Mouse (Mus musculus) kidney, adult 9 months (tissue): Measurements from ENCODE around the gene Naa38.
"Not testable (repeated sequence)": the region's sequence is repeated elsewhere in the genome, so short reads cannot be mapped to it uniquely, and the experiment has no call there.

Experiments
- DNase-seq: peaks from one replicate; pipeline ENCODE4 v3.0.0; 2022

The Naa38 gene

DNA sequence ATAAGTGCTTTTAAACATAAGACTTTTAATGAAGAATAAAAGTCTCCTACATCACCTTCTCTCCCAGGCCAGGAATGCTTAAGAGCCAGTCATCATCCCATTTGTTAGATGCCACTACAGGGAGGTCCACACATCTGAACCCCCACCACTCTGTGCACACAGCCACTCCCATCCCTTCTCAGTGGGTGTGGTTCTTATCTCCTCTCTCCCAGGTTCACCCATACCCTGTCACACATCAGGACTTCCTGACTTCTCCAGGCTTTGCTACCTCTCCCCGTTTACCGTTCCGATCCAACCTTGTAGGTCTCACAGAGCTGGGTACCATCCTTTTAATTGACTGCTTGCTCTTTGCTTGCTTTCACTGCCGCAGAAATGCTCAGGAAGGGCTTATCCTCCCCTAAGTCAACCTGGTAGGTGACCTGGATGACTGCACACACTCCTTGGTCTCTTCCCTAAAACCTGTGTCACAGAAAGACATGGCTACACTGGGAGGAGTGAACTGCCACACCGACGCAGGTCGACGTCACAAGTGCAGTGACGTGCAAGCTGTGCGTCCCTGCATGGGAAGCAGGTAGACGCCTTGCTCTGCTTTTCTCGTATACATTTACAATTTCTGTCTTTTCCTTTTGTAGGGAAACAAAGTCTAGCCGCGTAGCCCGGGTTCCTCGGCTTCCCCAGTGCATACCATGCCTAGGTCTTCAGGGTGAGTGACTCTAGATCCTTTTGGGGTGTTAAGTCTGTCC lies 21.9 kb upstream of the Naa38 start:
- DNase-seq: no peak

- DNase-seq: no peak
Measured at GRCm38 (mm10) chr11:69375646-69376045, 19.6 kb upstream of the Naa38 start.

- DNase-seq: peak; percentile 90
Measured at GRCm38 (mm10) chr11:69377766-69378165, 17.5 kb upstream of the Naa38 start.

DNA sequence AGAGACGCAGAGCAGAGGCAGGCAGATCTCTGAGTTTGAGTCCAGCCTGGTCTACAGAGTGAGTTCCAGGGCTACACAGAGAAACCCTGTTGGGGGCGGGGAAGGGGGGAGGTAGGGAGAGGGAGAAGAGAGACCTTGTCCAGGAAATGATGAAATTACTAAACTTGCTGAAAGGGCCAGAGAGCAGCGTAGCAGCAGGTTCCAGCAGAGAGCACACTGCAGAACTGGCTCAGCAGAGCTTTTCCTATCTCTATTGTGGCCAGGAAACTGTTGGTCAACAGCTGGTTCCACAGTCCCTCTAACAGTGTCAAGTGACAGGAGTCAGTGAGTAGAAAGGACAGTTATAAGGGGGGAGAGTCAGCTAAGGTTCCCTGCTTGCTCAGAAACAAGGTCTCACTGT lies 15.7 kb upstream of the Naa38 start:
- DNase-seq: no peak

DNA sequence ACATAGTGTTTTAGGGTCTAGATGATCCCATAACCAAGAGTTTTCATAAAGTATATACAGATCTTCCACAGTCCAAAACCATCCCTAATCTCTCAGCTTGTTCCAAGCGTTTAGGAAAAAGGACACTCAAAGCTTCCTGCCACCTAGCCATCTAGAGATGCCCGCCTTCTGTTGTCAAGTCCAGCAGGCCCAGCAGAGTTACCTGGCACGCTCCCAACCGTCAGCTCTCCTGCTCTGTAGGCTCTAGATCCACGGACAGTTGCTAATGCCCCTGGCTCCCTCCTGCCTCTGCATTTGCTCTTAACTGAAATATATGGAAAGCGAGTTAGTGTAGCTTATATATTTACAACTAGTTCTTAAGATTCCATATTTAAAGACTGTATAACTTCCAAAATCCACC lies 13.9 kb upstream of the Naa38 start:
- no peak for DNase-seq

- DNase-seq: no peak
Measured at GRCm38 (mm10) chr11:69382478-69383105, 12.7 kb upstream of the Naa38 start.

DNA sequence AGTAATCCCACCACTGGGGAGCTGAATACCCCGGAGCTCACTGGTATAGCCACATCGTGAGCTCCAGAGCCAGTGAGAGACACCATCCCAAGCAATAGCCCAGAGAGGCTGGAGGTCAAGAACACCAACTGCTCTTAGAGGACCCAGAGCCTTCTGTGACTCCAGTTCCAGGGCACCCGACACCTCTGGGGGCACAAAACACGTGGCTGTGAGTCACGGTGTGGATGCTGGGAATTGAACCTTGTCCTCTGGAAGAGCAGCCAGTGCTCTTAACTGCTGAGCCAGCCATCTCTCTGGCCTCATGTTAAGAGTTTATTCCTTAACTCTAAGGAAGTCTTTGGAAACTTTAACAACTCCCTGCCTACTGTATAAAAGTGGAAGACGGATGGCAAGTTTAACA lies 10.3 kb upstream of the Naa38 start:
- DNase-seq: peak; percentile 94

GRCm38 (mm10) chr11:69386758-69387157 lies 8.5 kb upstream of the Naa38 start:
- no peak for DNase-seq

DNA sequence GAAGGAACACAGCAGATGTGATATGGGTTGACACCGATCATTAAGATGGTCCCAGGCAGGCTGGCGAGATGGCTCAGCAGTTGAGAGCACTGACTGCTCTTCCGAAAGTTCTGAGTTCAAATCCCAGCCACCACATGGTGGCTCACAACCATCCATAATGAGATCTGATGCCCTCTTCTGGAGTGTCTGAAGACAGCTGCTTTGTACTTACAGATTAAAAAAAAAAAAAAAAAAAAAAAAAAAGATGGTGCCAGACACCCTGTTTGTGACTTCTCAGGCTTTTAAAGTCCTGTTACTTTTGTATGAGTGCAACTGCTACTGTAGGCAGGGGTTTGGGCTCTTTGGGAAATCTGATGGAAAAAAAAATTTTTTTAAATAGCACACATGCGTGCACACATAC lies 6.6 kb upstream of the Naa38 start:
- DNase-seq: no peak

DNA sequence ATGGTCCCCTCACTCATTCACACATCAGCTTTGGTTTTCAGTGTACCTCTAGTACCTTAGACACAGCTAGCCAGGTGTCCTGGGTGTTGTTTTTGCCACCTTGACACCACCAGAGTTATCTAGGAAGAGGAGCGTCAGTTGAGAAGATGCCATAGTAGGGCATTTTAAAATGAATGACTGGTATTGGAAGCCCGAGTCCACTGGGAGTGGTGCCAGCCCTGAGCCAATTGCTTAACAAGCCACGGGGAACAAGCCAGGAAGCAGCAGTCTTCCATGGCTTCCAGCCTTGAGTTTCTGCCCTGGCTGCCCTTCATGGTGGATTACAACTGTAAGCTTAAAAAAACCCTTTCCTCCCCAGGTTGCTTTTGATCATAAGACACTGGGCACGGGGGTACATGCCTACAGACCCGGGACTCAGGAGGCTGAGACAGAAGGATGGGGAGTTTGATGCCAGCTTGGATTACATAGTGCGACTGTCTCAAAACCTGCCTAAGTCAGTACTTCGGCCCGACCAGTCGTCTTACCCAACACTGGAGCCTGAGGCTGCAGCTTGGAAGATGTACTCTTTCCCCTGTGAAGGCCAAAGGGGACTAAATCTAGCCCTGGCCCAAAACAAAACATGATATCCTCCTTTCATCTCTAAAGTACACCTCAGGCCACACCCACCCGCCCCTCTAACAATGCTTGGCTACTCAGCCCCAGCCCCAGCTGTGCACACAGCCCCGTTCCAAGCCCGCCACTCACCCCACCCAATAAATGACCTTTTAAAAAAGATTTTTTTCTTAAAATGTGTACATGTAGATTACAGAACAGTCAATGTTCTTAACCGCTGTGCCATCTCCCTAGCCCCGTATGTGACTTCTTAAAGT lies 5.5 kb upstream of the Naa38 start:
- DNase-seq: peak; percentile 73

GRCm38 (mm10) chr11:69390400-69391034 lies 4.8 kb upstream of the Naa38 start:
- peak; percentile 87 for DNase-seq

DNA sequence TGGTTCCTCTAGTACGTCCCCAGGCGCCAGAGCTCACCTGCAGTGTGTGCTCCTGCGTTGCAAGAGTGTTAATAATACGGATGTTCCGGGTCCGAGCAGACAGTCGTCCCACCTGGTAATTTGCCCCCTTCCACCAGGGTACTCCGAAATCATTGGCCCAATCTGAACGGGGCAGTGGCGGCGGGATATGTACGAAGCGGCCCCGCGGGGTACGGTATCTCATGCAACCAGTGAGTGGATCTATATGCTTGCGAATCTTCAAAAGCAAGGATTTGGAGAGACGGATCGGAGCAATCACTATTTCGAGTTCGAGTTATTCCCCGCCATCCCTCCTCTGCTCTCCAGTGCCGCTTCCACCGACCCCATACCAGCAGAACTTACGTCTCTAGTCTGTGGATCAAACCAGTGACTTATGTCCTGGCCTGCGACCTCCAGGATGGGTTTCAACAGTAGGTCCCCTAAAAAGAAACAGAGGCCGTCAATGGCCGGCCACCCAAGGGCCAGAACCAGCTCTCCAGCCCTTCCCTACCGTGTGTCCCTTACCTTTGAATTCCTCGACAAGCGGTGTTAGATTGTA lies 608 bp upstream of the Naa38 start:
- DNase-seq: not testable (repeated sequence)

GRCm38 (mm10) chr11:69395634-69396373 lies 517 bp downstream of the Naa38 start:
- DNase-seq: peak; percentile 99

- peak; percentile 69 for DNase-seq
Measured at GRCm38 (mm10) chr11:69396772-69397171, 1.5 kb downstream of the Naa38 start.

GRCm38 (mm10) chr11:69397581-69398057 lies 2.3 kb downstream of the Naa38 start:
- no peak for DNase-seq

- peak; percentile 53 for DNase-seq
Measured at GRCm38 (mm10) chr11:69398059-69398458, 2.8 kb downstream of the Naa38 start, which contains the start of gene Tmem88. Tmem88 (minus strand) TSS chr11:69398234.

- DNase-seq: no peak
Measured at GRCm38 (mm10) chr11:69398486-69399200, 3.4 kb downstream of the Naa38 start.

DNA sequence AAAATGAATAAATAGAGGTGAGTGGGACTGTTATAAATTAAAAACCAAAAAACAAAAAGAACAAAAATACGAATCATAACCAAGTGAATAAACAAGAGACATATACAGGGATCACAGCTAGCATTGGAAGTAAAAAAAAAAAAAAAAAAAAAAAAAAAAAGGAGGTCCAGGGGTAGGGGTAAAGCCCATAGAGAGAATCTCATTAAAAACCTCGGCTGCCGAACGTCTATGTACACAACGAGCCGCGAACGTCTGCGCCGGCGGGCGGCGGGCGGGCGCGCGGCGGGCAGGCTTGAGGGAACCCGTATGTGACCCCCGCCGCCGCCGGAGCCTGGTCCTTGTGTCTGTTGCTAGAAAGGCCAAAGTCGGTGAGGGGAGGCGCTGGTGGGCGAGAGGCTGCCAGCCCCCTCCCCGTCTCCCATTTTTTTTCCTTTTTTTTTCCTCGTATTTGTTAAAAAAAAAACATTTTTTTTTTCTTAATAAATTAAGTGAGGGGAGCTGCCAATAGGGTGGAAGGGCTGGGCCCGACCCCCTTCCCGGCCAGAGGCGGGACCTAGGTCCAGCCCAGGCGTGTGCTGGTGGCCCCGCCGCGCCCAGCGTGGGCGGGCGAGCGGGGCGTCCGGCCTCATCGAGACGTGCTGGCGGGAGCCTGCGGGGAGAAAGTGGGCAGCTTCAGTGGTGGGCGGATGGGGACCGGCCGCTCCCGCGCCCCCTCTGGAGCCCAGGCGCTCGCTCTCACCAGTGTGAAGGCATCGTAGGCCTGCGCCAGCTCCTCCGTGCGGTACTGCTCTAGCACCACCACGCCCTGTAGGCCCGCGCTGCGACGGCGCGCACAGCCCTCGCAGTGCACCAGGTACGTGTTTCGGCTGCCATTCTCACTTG lies 4.2 kb downstream of the Naa38 start:
- no peak for DNase-seq

DNA sequence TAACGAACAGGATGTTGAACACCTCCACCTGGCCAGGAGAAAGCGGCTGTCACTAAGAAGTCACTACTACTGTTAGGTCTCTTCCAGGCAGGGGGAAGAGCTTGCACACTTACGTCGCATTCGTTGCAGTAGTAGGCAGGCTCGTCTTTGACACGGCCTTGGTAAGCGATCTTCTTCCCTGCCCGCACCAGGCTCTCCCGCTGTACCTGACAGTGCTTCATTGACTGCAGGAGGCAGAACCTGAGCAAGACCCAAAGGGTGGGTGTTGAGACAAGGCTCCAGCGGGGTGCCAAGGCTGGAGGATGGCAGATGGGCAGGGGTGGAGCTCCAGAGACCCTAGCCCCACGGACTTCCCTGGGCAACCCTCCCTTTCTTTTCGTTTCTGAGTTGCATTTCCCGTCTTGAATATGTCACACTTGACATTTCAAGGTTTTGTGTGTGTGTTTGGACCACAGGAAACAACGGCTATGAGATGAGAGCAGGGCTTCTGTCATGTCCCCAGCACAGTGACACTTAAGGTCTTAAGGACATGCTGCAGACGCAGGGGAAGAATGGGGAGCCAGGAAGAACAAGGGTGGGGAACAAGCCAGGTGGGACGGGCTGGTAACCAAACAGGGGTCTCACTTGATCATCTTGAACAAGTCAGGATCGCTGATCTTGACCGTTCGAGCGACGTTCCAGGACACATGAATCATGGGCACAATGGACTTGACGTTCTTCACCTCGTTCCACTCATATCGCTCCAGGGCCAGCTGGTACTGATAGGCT lies 5.0 kb downstream of the Naa38 start:
- DNase-seq: no peak
